Mouse (Mus musculus): Measurements from ENCODE around the gene Prpsap1.

GRCm38 (mm10) chr11:116432127-116432526, 61.9 kb downstream of the Prpsap1 start:
- TF ChIP-seq POLR2A (IDR thresholded peaks at IDR 0.05; ENCODE audit: insufficient read depth, low read depth, low read length) (no peak), CTCF (IDR thresholded peaks at IDR 0.05; ENCODE audit: insufficient read depth, low read depth, low read length) (no peak)
